Mouse (Mus musculus) large intestine, adult 2 months (tissue): ENCODE data around the gene Cep295nl. TPM values are rescaled to one million over a fixed set of nuclear protein-coding genes. Genes with fewer than 3 reads are reported as not detected.

Experiments
- DNase-seq: peaks from one replicate; pipeline ENCODE4 v3.0.0-alpha.2; 2012; ENCODE audit warnings: low read depth, low spot score
- WGBS: fragments of 180-500 bp; shearing (Covaris S2); methylation state at CpG from one replicate; pipeline ENCODE4 v1.1.7; 2018; 5-methylcytosine and 5-hydroxymethylcytosine counted together
- polyA plus RNA-seq: library from polyadenylated mRNA; depleted of rRNA; stranded (reverse); fragments of >200 nt; gene quantifications from 2 replicates; pipeline ENCODE4 v1.2.3, GENCODE M21; 2012

The Cep295nl gene
- polyA plus RNA-seq, 1 experiment: not detected

- WGBS: 22% methylated on average over 7 of the region's 7 CpGs
Observed at GRCm38 (mm10) chr11:118360491-118360890, 18.2 kb upstream of the Cep295nl start.

GRCm38 (mm10) chr11:118355640-118356039 lies 13.3 kb upstream of the Cep295nl start, which contains the start of gene Timp2:
Gene Timp2, minus strand, starts transcription at chr11:118355740.
- 52% methylated on average over 6 of the region's 6 CpGs for WGBS
- DNase-seq: no peak

More at GRCm38 (mm10) chr11:118360491-118360890, 18.2 kb upstream of the Cep295nl start:
- DNase-seq: no peak

DNA sequence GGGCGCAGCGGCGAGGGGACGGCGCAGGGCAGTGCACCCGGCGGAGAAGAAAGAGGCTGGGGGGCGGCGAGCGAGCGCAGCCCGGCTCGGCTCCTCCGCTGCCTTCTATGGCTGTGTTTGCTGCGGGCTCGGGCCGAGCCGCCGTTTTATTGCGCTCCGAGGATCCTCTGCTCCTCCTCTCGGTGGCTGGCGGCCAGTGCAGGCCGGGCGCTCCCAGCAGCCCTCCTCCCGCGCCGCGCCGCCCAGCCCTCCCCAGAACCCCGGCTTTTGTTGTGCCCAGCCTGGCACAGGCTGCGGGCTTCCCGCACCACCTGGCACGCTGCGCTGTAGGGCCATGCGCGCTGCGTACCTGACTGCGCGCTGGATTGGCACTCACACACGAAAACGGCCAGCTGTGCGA lies 12.9 kb upstream of the Cep295nl start:
- WGBS: under 1% methylated on average over 43 of the region's 43 CpGs
- no peak for DNase-seq

GRCm38 (mm10) chr11:118354636-118355191 lies 12.4 kb upstream of the Cep295nl start:
- 2% methylated on average over 38 of the region's 47 CpGs for WGBS
- DNase-seq: no peak

GRCm38 (mm10) chr11:118349494-118349893 lies 7.2 kb upstream of the Cep295nl start:
- no peak for DNase-seq
- WGBS: 57% methylated on average over 5 of the region's 5 CpGs

GRCm38 (mm10) chr11:118348877-118349276 lies 6.6 kb upstream of the Cep295nl start:
- WGBS: 22% methylated on average over 5 of the region's 5 CpGs
- DNase-seq: no peak

DNA sequence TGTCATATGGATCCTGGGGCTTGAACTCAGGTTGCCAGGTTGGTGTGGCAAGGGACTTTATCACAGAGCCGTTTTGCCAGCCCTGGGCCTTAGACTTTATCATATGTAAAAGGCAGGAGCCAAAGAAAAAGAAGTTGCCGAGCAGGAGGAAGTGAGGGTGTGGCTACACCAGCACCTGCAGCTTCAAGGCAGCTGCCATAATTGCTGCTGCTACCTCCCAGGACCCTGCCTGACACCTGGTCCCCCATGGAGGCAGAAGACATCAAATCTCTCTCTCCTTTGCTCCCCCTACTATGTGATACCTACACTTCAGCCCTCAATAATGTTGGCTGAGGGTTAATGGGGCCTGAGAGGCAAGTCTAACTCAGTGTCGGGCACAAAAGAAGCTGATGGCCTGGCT lies 6.1 kb upstream of the Cep295nl start:
- no peak for DNase-seq
- WGBS: 19% methylated on average over 3 of the region's 3 CpGs

- 69% methylated on average over 12 of the region's 12 CpGs for WGBS
- no peak for DNase-seq
Observed at GRCm38 (mm10) chr11:118347911-118348310, 5.6 kb upstream of the Cep295nl start.

DNA sequence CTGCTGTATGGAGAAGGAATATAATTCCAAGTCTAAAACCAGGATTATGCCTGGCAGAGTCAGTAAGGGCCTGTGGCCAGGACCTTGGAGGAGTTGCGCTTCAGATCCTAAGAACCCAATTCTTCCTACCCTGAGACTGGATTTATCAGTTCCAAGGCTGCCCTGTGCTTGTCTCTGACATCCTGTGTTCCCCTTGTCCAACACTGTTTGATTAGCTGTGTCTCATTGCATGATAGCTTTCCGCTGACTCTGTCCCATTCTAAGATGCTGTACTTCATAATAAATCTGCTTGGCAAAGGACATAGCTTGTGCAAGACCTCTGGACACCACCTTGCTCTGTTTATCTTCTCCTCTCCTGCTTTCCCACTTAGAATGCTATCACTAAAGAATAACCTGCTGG lies 5.1 kb upstream of the Cep295nl start:
- DNase-seq: no peak
- WGBS: 79% methylated on average over 2 of the region's 2 CpGs

DNA sequence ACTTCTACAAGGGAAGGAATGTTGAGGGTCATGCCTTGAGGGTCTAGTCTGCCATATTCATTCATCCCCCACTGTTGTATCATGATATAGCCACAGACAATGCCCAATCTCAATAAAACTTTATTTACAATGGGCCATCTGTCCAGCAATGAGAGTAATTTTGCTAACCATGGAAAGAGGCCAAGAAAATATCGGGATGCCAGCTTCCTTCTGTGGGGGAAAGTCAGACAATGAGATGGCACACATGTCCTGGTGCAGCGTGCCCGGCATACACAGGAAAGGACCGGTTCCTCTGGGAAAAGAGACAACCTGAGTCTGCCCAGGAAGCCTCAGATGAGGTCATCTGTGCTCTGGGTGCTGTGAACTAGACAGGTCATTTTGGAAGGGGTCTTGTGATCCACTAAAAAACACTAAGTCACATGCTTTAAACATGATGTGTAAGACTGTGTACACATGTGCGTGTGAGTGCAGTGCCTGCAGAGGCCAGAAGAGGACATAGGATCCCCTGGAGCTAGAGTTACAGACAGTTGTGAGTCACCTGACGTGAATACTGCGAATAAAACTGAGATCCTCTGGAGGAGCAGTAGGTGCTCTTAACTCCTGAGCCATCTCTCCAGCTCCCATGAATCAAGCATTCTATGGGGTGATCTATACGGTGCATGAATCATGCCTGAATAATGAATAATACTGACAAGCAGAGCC lies 4.2 kb upstream of the Cep295nl start:
- WGBS: 64% methylated on average over 8 of the region's 8 CpGs
- DNase-seq: no peak

GRCm38 (mm10) chr11:118345693-118346092 lies 3.4 kb upstream of the Cep295nl start:
- WGBS: 65% methylated on average over 4 of the region's 4 CpGs
- DNase-seq: no peak

DNA sequence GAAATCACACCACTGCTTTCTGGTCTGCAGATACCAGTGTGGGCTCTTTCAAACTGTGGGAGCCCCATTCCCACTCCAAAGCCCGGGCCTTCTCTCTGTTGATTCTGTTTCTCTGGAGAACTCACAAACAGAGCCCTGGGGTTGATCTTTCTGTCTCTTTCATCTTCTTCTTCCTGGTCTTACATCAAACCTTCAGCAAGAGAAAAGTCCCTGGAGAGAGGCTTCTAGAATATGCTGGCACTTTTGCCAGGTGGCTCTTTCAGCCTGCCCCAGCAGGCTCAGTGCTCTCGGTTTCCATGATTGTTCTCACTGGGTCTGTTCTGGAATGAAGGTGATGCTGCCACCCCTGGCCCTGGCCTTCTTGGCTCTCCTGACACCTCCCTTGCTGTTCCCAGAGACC lies 1.3 kb upstream of the Cep295nl start:
- DNase-seq: no peak
- WGBS: 77% methylated on average over 2 of the region's 2 CpGs

DNA sequence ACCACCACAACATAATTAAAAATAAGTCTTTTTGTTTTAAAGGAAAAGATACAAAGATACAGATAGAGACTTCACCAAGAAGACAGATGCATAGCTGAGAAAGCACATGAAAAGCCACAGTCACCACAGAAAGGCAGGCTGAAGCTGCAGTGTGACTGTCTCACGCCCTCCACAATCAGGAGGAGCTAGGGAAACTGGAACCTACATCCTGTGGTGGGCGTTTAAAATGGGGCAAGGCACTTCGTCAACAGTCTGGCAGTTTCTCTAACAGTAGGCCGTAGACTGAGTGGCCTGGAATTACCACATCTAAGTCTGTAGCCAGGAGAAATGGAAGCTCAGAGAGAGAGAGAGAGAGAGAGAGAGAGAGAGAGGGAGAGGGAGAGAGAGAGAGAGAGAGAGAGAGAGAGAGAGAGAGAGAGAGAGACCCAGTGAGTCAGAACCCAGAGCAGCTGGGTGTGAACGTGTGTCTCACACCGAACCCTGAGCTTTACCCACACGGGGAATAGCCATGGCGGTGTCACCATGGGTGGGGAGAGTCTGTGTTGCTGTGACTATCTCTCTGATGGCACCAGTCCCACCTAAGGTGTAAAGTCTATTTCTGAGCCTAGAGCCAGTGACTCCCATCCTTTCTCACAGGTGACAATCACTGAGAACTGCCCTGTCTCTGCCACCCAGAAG lies 4.7 kb downstream of the Cep295nl start:
- DNase-seq: no peak
- WGBS: 49% methylated on average over 8 of the region's 8 CpGs

GRCm38 (mm10) chr11:118333431-118333830 lies 8.9 kb downstream of the Cep295nl start:
- DNase-seq: no peak
- WGBS: 87% methylated on average over 17 of the region's 17 CpGs

DNA sequence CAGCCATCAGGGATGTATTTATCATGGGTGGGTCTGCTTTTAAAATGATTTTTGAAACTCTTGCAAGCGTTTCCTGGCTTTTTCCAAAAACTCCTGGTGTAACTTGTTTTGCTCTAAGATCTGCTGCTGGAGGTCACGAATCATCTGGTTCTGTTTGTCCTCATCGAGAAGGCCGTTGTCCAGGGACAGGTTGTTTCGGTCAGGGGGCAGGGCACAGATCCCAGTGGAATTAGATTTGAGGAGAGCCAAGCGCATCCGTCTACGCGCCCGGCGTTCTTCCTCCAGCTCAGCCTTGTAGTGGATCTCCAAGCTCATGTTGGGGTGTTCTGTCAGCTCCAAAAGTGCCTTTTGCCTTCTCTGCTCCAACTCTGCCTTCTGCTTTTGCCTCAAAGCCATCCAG lies 9.9 kb downstream of the Cep295nl start:
- DNase-seq: no peak
- 71% methylated on average over 11 of the region's 11 CpGs for WGBS

DNA sequence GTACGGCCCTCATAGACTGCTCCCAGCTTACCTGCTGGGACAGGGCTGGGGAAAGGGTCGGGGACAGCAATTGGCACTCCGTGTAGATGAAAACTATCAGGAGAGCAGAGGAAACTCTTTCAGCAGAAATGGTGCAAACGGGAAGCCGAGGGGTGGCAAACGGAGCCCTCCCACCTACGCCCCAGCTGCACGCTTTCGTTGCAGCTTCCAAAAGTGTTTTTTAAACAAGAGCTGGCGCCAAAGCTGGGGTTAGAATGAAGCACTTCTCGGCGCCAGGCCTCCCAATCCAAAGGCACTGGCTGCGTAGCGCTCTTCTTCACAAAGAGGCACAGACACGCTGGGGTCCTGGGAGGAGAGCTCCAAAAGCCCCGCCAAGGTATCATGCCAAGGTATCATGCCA lies 11.5 kb downstream of the Cep295nl start:
- 93% methylated on average over 16 of the region's 16 CpGs for WGBS
- DNase-seq: no peak

DNA sequence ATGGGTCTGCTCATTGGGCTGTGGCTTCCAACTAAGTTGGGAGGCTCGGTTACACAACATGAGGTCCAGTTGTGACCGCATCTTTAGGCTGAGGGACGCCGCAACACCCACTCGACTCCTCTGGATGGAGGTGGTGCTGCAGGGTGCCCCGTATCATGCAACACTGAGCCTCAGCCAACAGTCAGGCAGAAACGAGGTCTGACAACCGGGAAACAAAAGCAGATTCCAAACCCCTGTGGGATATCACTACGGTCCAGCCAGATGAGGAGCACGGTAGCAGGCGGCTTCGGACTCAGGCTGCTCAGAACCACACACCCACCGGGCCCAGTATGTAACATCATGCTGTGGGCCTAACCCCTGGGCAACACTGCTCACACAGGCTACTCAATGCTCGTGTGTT lies 11.9 kb downstream of the Cep295nl start:
- DNase-seq: no peak
- 88% methylated on average over 14 of the region's 14 CpGs for WGBS

DNA sequence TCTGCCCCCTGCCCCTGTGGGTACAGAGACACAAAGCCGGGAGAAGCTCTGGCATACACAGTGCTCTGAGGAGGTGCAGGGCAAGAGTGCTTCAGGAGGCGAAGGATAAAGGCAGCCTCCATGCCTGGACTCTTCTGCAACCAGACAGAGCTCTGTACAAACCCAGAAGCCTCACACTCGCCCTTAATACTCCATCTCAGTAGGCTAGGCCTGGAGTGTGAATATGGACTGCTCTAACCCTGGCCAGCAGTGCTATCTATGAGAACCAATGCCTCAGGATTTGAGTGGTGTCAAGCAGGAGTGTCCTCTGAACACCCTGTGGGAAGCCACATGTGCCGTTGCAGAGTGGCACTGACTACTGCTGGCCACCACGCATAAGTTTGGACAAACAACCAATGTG lies 13.4 kb downstream of the Cep295nl start:
- no peak for DNase-seq
- WGBS: 80% methylated on average over 5 of the region's 5 CpGs

GRCm38 (mm10) chr11:118328511-118328910 lies 13.8 kb downstream of the Cep295nl start:
- DNase-seq: no peak
- 94% methylated on average over 6 of the region's 6 CpGs for WGBS

DNA sequence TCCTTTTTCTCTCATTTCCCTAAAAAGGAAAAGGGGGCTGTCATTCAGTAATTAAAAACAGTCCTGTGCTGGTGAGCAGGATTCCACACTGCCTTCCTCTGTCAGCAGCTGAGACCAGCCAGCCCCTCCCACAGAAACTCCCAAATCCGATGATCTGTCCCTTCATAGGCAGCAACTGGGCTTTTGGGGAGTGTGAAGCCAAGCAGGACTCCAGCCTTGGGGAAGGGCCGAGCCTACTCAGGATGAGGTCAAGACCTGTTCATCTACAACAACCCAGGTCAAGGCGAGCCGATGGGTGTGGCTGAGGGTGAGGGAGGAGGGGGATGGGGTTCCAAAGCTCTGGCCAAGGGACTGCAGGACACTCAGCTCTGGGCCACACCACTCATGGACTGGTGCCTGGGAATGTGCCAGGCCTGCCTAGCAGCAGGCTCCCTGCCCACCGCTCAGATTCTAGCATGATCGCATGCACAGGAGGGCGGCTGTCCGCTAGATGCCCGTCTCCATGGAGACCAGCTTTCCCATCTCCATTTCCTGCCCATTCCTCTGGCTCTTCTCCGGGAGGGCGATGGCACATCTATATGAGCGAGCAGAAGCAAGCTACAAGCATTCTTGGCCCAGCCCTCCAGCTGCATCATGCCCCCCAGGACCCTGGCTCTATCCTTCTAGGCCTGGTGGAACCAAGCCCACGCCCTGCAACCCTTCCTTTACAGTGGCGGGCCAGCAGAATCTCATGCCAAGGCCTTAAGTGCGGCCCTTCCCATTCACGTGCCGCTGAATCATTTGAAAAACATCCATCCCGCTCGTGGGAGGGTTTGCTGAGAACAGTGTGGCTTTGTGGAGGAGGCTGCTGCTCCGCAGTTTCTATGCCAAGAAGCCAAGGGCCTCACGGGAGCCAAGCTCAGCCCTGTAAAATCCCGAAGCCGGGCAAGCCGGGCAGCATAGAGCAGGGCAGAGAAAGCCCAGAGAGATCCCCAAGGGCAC lies 15.0 kb downstream of the Cep295nl start:
- WGBS: 61% methylated on average over 24 of the region's 24 CpGs
- no peak for DNase-seq
